Mouse (Mus musculus): ENCODE measurements at regions not wholly inside any gene's neighbourhood (a gene's known extent, or its start where the extent isn't known, plus 50 kb on each side); places are given as distances from the start of the nearest gene placed in this dataset.

DNA sequence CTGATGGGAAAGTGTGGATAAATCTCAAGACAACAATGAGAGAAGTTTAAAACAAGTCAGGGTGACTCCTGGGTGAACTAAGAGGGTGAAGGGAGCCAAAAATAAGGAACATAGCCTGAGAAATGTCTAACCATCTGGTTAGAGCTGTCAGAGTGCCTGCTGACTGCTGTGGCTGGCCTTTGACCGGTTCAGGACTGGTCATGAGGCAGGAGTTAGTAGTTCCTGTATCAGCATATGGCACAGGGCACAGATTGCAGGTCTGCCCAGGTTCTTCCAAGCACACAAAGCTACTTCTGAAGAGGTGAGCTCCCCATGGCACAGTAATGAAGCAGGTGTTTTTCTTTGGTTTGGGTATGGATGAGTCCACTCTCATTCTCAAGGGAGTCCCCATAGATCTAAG, 302.0 kb downstream of the Cd109 start:
- ATAC-seq: no peak

- ATAC-seq: no peak
Measured at GRCm38 (mm10) chr9:78925977-78926593, 310.7 kb downstream of the Cd109 start.

DNA sequence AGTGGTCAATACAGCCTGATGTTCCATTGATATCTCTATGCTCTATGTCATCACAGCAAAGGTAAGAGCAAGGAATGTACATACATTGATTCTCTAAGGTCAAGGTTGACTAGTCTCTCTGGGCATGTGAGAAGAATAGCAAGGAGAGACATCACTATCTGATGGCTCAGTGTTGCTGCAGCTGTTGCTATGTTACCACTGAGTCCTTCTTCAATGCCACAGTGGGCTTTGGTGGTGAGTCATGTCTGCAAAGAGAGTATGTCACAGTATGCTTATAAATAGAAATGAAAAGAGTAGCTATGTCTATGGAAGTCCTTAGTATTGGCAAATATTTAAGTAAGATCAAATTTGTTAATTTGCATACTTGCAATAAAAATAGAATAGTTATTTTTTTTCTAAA, 326.3 kb downstream of the Cd109 start:
- ATAC-seq: no peak

DNA sequence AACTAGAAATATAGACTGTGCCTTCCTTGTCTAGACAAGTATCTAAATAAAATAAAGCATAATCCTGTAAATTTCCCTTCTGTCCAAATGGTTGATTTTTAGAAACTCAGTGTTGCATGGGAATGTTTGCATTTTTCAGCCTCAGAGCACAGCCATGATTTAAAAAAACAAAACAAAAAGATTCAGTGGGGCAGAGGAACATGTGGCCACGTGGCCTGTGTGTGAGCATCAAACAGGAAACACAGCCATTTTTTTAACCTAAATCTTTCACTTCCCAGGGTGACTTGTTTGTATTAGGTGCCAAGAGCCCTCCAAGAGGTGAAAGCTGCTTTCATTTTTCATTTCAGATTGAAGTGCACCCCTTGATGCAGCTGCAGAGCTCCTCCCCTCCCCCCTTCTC, 349.5 kb downstream of the Cd109 start:
- no peak for ATAC-seq

DNA sequence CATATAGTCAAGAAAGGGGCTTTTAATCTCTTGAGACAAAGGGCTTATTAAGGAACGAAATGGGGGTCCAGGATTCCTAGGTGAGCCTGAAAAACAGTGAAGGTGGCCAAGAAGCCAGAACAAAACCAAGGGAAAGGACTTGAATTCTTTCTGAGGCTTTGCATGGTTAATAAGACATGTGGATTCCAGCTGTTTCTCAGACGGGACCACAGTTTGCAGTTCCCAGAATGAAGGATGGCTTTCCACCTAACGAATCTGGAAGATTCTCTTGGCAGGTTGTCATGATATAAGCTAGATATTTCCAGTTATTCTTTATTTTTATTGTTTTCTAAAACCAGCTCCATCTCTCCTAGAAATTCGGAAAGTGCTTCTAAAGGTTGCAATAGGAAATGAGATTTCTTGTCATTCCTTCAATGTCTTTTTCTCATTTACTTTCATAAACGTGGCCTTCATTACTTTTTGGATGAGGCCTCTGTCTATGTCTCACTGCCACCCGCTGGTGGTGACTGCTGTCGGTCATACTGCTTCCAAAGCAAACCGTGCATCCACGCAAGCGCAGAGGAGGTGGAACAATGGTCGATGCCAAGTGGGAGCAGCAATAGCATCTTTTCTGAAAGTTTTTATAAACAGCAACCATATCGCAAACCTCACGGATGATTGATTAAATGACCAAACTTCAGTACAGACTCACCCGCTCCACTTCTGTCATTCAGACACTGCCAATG, 350.0 kb downstream of the Cd109 start:
- ATAC-seq: no peak

GRCm38 (mm10) chr9:78971731-78972130, 356.4 kb downstream of the Cd109 start:
- no peak for ATAC-seq

DNA sequence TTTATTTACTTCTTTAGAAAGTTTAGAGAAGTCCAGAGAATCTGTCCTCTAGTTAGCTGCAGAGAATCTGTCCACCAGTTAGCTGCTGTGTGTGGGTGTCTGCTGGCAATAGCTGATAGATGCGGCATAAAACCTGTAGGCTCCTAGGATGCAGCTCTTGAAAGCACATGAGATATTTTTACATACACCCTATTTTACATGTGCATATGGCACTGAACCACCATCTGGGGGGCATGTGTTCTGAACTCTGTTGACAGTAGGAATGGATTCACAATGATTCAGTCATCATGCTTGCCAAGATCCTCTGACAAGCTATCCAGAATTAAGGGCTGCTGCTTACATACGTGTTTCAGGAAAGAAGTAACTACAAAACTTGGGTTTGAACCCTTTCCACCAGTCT, 368.4 kb downstream of the Cd109 start:
- no peak for ATAC-seq

DNA sequence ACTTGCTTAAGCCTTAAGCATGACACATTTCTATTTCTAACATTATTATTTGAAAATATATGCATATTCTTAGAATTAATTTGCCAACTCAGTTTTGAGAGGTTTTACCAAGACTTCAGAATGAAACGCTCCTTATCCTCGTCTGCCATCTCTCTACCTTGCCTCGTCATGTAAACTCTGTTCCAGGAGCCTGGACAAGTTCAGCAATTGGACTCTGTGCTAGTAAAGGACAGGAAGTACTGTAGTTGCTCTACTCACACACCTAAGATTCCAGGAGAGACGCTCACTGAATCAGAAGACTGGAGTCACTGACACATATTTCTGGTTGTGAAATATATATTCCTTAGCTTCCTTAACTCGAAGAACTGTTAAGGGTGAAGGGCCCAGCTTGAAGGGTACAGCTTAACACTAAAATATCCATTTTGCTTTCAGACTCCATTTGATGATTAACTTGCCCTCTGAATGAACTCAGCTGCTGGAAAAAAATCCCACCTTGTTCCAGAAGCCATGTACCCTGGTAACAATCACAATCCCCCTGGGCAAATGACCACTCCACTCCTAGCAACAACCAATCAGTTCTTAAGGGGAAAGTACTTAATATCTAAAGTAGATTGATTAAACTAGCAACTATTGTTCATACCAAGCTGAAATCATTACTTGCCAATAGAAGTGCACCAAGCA, 370.0 kb downstream of the Cd109 start:
- no peak for ATAC-seq

DNA sequence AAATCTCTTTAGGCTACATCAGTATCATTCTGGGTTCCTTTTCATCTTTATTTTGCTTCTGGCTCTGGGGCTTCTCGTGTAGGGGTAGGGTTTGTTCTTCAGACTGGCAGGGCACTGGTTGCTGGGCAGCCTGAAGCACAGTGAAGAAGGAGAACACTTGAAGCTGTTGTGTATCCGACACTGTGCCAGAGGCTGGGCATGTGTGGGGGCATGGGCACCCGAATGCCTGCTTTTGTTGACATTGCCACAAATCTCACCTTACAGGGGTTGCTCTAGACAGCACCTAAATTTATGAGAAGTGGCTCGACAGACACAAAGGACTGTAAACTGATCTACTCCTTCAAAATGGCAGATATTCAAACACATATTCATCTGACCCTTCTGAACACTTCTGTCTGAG, 376.0 kb downstream of the Cd109 start:
- no peak for ATAC-seq

DNA sequence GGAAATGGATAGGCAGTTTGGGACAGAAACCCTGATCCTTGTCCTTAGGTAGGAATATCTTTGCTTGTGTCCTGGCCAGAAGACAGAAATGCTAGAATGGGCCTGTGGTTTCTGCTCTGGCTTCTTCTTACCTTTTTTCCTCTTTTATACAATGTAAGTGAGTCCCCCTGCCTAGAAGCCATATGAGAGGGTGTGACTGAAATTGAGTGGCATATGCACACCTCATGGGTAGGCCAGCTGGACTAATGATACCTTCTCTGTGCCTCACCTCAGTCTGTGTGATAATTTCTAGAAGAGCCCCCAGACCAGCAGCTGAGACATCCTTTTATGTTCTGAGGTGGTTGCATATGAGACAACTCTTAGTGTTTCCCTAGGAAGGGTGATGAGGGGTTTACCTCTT, 385.7 kb downstream of the Cd109 start:
- no peak for ATAC-seq

GRCm38 (mm10) chr9:79001930-79002329, 386.6 kb downstream of the Cd109 start:
- no peak for ATAC-seq

DNA sequence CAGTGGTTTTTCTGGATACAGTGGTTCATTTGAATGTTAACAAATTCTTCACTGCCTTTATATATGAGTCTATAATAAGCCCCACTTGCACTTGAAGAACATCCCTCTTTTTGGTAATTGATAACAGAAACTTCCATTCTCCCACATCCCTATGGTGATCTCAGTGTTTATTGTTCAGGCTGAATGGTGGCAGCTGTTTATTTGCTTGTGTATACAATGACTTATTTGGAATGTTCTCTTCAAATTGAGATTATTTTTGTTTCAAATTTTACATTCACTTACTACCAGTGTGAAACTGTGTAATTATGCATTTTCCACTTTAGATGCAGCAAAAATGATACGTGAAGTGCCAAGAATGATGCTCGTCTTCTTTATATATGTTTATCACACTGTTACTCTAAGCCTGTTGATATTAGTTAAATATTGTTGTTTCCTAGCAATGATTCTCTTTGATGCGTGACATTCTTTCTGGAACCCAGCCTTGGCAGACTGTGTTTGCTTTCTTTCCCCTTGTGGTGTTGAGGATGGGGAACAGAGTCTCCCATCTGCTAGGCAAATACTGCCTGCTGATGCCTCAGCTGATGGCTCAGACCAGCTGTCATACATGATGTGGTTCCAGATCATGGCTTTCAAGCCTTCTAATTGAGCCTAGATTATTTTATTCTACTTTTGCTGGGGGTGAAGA, 389.1 kb downstream of the Cd109 start:
- ATAC-seq: no peak

GRCm38 (mm10) chr9:79022291-79022690, 406.9 kb downstream of the Cd109 start:
- ATAC-seq: no peak

- no peak for ATAC-seq
Measured at GRCm38 (mm10) chr9:79028234-79028633, 412.9 kb downstream of the Cd109 start.

- no peak for ATAC-seq
Measured at GRCm38 (mm10) chr9:79029456-79029855, 414.1 kb downstream of the Cd109 start.

GRCm38 (mm10) chr9:79035677-79036076, 420.3 kb downstream of the Cd109 start:
- ATAC-seq: no peak

- ATAC-seq: no peak
Measured at GRCm38 (mm10) chr9:79037054-79037453, 421.7 kb downstream of the Cd109 start.

DNA sequence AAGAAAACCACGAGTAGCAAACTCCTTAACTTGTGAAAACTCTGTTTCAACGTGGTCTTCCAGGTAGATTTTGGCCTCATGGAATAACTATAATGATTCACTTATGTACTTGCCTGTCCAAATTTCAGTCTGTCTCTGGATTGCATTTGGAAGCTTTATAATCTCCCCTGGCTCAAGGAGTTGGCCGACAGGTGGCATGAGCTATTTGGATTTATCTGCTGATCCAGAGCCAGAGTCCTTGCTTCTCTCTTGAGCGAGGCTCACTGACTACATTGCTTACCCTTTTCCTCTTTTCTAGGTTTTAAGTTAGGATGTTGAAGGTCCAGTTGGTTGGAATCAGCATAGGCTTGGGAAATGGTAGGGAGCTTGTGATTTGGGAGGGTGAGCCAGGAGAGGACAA, 423.6 kb downstream of the Cd109 start:
- no peak for ATAC-seq

DNA sequence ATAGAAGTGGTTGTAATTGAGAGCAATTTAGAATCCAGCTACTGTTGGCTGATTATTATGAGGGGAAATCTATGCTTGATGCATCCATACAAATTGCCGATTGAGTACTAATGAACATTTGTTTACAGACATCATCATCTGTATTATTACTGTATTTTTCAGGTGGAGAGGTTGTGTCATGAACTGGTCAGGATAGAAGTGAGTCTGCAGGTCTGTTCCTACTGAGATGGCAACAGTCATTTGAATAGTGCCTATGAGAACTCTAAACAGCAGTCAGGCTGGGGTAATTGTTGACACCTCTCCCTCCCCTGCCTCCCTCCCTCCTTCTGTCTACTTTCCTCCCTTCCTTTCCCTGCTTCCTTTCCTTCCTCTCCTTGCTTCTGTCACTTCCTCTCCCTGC, 429.0 kb downstream of the Cd109 start:
- ATAC-seq: no peak

GRCm38 (mm10) chr9:79045314-79045713, 430.0 kb downstream of the Cd109 start:
- no peak for ATAC-seq

- no peak for ATAC-seq
Measured at GRCm38 (mm10) chr9:79071961-79072360, 456.6 kb downstream of the Cd109 start.

DNA sequence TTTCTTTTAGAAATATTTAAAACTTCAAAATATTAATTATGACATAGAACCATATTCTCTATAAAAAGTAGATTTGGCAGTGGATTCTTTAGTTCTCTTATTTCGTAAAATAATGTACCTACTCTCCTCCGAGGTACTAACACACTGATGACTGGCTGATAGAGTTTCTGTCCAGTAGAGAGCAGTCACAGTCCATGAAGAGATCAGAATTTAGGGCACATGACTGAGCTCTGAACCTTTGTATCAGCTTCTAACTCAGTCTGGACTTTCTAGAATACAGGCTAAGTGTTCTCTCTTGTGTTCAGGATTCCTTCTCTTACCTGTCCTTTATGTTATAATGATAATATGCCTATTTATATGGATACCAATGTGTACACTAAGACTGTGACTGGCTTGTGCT, 494.3 kb downstream of the Cd109 start:
- no peak for ATAC-seq

DNA sequence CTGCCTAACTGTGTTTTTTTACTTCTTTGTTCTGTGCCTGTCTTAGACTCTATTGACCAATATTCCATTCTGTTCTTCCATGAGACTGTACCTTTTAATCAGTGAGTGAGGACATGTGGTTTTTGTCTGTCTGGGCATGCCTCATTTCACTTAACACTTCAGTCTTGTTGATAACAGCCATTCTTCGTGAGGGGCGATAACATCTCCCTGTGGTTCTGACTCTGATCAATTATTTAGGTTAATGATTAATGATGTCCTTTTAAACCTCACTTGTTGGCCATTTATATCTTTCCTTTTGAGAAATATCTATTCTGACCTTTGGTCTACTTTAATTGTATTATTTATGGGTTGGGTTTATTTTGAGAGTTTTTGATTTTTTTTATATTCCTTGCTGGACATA, 496.0 kb downstream of the Cd109 start:
- no peak for ATAC-seq

GRCm38 (mm10) chr9:79140970-79141369, 525.6 kb downstream of the Cd109 start:
- ATAC-seq: no peak

All from activated CD4-positive, CD25-positive, alpha-beta regulatory T cell, adult 4 months (primary cell).